Mouse (Mus musculus): ENCODE results near the gene Omt2a. TPM values are rescaled to one million over a fixed set of nuclear protein-coding genes. Genes with fewer than 3 reads are reported as not detected.

Gene Omt2a
- polyA plus RNA-seq (2014; fragmentation: Illumina TruSeq; extraction: RNeasy Lipid Tissue Mini Kit (QIAGEN cat#74804); ENCODE audit: low read depth, low replicate concordance): not detected

GRCm38 (mm10) chr9:78314696-78315095 lies at the start of gene Omt2a:
Omt2a (minus strand) TSS chr9:78314796.

DNA sequence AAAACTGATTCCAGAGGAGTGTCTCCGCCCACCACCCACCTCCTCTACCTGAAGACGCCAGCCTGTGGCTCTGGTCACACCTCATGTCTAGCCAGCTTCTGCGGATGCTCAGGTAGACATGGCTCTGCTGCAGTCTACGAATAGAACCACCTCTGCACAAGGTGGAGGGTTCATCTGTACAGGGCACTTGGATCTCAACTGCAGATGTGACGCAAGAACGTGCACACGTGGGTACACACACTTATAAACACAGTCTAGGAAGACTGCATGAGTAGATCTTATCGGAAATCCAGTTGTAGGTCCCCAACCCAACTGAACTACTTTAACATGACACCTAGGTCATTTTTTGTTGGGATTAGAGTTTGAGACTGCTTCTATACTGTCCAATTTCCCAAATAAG lies 41.0 kb upstream of the Omt2a start, which contains the start of gene Gsta2:
Gene Gsta2, minus strand, starts transcription at position 178 of the 400 bp plus-strand sequence.

DNA sequence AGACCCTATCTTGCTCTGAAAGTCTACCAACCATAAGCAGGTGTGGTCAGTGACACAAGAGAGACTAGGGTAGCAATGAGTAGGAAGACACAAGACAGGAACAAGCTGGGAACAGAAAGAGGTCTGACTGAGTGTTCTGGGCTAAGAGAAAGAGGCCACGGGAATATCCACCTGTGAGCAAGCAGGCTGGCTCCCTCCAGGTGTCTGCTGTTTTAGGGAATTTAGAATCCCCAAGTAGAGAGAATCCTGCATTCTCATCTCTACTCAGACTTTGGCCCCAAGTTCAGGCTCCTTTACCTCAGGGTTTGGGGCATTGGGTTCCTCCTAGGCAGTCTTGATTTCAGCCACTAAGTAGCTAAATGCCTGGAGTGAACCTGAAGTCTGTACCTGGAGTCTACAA lies 12.7 kb upstream of the Omt2a start, which contains the start of gene Omt2b:
Gene Omt2b, plus strand, starts transcription at position 301 of the 400 bp plus-strand sequence.

GRCm38 (mm10) chr9:78289723-78290122 lies 24.9 kb downstream of the Omt2a start, which contains the start of gene Gm10639:
Gm10639 (plus strand) TSS chr9:78289923.

Other genes with a start within 250 kb of the Omt2a start
- gene Fbxo9, start 205.7 kb downstream of the Omt2a start, polyA plus RNA-seq (2014; fragmentation: Illumina TruSeq; extraction: RNeasy Lipid Tissue Mini Kit (QIAGEN cat#74804); ENCODE audit: low read depth, low replicate concordance): 27.8 TPM
- gene Ick, start 205.6 kb downstream of the Omt2a start, polyA plus RNA-seq (2014; fragmentation: Illumina TruSeq; extraction: RNeasy Lipid Tissue Mini Kit (QIAGEN cat#74804); ENCODE audit: low read depth, low replicate concordance): 19.0 TPM
- gene Gsta4, start 132.0 kb downstream of the Omt2a start, polyA plus RNA-seq (2014; fragmentation: Illumina TruSeq; extraction: RNeasy Lipid Tissue Mini Kit (QIAGEN cat#74804); ENCODE audit: low read depth, low replicate concordance): 42.4 TPM
- gene Gsta1, start 84.1 kb downstream of the Omt2a start, polyA plus RNA-seq (2014; fragmentation: Illumina TruSeq; extraction: RNeasy Lipid Tissue Mini Kit (QIAGEN cat#74804); ENCODE audit: low read depth, low replicate concordance): 1.8 TPM
- gene Gm3776, start 57.7 kb downstream of the Omt2a start, polyA plus RNA-seq (2014; fragmentation: Illumina TruSeq; extraction: RNeasy Lipid Tissue Mini Kit (QIAGEN cat#74804); ENCODE audit: low read depth, low replicate concordance): not detected
- not detected for gene Gm10639, start 24.9 kb downstream of the Omt2a start, polyA plus RNA-seq (2014; fragmentation: Illumina TruSeq; extraction: RNeasy Lipid Tissue Mini Kit (QIAGEN cat#74804); ENCODE audit: low read depth, low replicate concordance)
- gene Omt2b, start 12.8 kb upstream of the Omt2a start, polyA plus RNA-seq (2014; fragmentation: Illumina TruSeq; extraction: RNeasy Lipid Tissue Mini Kit (QIAGEN cat#74804); ENCODE audit: low read depth, low replicate concordance): not detected
- gene Gsta2, start 41.0 kb upstream of the Omt2a start, polyA plus RNA-seq (2014; fragmentation: Illumina TruSeq; extraction: RNeasy Lipid Tissue Mini Kit (QIAGEN cat#74804); ENCODE audit: low read depth, low replicate concordance): 43.6 TPM
- 0.83 TPM for gene Dppa5a, start 53.4 kb upstream of the Omt2a start, polyA plus RNA-seq (2014; fragmentation: Illumina TruSeq; extraction: RNeasy Lipid Tissue Mini Kit (QIAGEN cat#74804); ENCODE audit: low read depth, low replicate concordance)
- not detected for gene Ooep, start 63.9 kb upstream of the Omt2a start, polyA plus RNA-seq (2014; fragmentation: Illumina TruSeq; extraction: RNeasy Lipid Tissue Mini Kit (QIAGEN cat#74804); ENCODE audit: low read depth, low replicate concordance)
- gene Ddx43, start 81.0 kb upstream of the Omt2a start, polyA plus RNA-seq (2014; fragmentation: Illumina TruSeq; extraction: RNeasy Lipid Tissue Mini Kit (QIAGEN cat#74804); ENCODE audit: low read depth, low replicate concordance): 44.6 TPM
- gene Cgas, start 128.4 kb upstream of the Omt2a start, polyA plus RNA-seq (2014; fragmentation: Illumina TruSeq; extraction: RNeasy Lipid Tissue Mini Kit (QIAGEN cat#74804); ENCODE audit: low read depth, low replicate concordance): 0.35 TPM
- 21.2 TPM for gene Mto1, start 133.4 kb upstream of the Omt2a start, polyA plus RNA-seq (2014; fragmentation: Illumina TruSeq; extraction: RNeasy Lipid Tissue Mini Kit (QIAGEN cat#74804); ENCODE audit: low read depth, low replicate concordance)
- not detected for gene Gm17324, start 134.0 kb upstream of the Omt2a start, polyA plus RNA-seq (2014; fragmentation: Illumina TruSeq; extraction: RNeasy Lipid Tissue Mini Kit (QIAGEN cat#74804); ENCODE audit: low read depth, low replicate concordance)
- gene Eef1a1, start 174.4 kb upstream of the Omt2a start, polyA plus RNA-seq (2014; fragmentation: Illumina TruSeq; extraction: RNeasy Lipid Tissue Mini Kit (QIAGEN cat#74804); ENCODE audit: low read depth, low replicate concordance): 1,778 TPM

Measured in testis, adult 10 weeks (tissue).